Mouse (Mus musculus): Measurements from ENCODE around the gene Ehmt1.

Ehmt1 gene

DNA sequence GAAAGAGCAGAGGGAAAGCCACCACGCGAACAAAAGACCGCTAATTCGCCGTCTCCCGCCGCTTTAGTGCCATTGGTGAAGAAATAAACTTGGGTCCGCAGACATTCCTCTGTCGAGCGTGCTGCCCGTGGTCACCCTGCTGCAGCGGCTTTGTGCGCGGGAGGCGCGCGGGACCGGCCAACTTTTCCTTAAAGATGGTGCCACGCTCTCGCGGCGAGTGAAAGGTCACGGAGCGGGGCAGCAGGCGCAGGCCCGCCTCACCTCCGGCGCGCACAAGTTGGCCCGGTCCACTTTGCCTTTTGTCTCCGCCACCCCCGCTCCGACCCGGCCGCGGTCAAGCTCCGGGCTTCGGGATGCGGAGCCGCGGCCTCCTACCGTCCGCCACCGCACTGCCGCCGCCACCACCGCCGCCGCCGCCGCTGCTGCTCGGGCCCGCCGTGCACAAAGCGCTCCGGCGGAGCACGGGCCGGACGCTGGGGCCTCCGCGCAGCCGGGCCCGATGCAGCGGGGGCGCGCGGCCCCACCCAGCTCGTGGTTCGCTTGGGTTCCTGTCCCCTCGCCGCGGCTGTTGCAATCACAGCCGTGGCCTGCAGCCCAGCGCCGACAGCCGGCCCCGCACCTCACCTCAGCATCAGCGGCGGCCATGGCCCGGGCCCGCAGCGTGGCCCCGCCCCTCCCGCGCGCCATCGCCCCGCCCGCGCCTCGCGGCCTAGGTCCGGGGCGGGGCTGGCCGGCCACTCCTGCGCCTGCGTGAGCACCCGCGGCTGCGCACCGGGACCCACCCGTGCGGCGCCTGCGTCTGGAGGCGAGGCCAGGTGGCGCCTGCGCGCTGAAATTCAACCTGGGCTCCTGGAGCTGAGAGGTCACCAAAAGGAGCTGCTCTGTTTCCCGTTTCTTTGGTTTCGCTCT is at the start of gene Ehmt1:
Ehmt1 (minus strand) TSS at position 685 of the 909 bp plus-strand sequence.
- peak; percentile 94 to 97 for DNase-seq

- peak; percentile 90 for DNase-seq
Observed at GRCm38 (mm10) chr2:24962304-24963000, 43.0 kb upstream of the Ehmt1 start, which contains the start of gene Dph7. Dph7 (plus strand) TSS chr2:24962400.

DNA sequence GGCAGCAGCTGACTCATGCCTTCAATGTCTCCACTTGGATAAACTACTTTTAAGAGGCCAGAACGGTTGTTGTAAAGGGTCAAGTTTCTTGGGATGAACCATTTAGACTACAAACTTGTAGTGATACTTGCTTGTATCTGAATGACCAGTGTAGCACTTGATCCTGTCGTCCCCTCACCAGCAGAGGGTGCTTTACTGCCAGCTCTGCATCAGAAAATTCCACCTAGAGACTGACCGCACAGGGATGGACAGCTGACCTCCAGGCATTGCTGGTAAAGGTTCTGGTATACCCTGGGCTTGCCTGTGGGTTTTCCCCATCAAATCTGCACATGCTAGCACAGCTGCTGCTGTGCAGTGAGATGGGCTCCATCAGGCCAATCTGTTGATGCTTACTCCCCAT is 41.5 kb upstream of the Ehmt1 start:
- DNase-seq = peak; percentile 62 to 63

- DNase-seq = no peak
Observed at GRCm38 (mm10) chr2:24952537-24953055, 33.2 kb upstream of the Ehmt1 start.

DNA sequence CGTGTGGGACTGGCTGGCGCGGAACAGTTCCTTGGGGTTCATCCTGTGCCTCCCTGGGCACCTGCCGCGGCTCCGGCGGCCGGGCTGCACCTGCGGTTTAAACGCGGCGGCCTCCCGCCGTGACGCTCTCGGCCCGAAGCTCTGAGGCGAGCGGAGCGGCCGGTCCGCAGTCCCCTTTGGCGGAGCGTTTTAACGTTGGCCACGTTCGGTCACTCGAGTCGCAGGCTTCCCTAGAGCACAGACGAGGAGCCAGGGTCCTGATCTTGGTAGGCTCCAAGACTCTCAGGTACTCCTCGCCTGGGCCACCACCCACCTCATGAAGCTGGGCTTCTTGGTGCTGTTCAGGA is 30.7 kb upstream of the Ehmt1 start:
- DNase-seq = peak in 1 of 2 experiments; percentile 16

GRCm38 (mm10) chr2:24949421-24950188 is 30.2 kb upstream of the Ehmt1 start, which contains the start of gene Zmynd19:
Zmynd19 (plus strand) TSS chr2:24949792.
- DNase-seq = peak; percentile 98 to 99

GRCm38 (mm10) chr2:24944304-24944703 is 24.9 kb upstream of the Ehmt1 start:
- peak; percentile 70 to 72 for DNase-seq

DNA sequence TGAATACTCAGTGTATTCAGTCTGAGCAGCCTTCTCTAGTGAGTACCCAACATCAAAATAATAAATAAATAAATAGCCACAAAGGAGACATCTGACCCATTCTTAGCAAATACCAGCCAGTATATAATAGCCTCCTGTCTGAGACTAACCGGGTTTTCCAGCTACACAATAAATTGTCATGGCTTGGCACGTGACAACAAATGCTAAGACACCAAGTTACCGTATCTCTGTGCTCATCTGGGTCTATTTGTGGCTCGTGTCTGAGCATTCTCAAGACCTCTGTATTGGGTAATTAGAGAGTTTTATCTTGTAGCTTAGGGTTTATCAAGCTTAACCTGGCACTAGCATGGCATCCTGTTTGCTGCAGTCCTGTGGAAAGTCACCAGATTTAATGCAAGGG is 22.7 kb upstream of the Ehmt1 start:
- no peak for DNase-seq

DNA sequence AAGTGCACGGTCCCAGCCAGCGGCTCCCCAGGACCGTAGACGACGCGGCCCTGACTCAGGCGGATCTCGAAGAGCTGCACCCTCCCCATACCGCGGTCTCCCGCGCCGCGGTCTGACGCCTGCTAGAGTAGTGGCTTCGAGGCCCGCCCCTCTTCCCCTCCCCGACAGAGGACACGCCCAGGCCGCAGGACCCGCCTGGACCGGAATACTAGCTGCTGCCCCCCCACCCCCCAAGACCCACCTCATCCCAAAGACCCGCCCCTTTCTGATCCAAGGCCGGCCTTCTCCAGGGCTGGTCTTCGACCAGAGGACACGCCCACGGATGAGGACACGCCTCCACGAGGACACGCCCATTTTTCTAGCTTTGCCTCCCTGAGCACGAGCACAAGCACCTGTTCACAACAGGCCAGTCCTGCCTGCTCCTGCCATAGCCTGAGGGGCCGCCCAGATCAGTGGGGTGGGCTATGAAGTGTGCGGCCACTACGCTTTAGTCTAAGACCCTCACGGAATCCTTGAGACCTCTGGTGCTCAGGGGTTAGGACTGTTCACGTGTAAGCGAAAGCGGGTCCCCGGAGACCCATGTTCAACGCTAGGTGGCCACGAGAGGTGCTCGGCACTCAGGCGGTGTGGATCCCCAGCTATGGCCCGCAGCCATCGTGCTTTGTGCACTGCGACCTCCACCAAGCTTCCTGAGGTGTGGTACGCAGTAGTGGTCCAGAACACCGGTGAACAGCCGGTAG is 15.8 kb upstream of the Ehmt1 start, which contains the start of gene Arrdc1:
Arrdc1 (minus strand) TSS at position 196 of the 740 bp plus-strand sequence.
- DNase-seq = peak; percentile 98

DNA sequence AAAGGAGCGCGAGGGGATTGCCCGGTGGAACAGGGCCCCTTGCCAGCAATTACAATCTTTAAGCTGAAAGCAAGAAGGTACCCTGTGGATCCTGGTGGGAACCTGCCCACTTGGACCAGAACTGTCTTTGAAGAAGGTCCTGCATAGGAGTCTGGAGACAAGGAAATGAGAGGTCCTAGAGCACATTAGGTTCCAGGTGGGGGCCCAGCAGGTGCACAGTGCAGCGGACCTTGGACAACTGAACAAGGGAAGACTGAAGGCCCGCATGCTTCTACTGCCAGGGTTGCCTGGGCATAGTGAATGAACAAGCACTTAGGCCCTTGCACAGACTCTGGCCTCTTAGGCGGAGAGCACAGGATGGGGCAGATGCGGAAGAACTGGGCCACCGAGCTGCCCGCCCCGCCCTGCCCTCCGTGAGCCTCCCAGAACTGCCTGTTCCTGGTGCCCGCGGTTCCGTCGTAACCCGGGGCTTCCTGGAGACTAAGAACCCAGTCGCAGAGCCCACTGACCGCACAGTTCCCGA is 15.1 kb upstream of the Ehmt1 start:
- DNase-seq = peak; percentile 56 to 84

DNA sequence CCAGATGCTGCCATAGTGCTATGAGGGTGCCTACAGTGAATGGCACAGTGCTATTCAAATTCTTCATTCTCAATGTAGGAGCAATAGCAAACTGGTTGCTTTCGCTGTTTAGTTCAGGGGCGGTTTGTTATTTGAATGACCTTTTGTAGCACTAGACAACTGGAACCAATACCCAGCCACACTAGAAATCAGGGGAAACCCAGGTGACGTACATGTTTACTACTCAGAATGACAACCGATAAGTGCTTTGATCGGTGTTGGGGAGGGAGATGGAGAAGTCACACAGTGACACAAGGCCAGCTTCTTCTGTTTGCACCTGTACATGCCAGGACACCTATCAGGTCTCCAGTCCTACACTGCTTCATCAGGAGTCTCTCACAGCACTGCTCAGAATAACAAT is 10.2 kb upstream of the Ehmt1 start:
- DNase-seq = no peak

GRCm38 (mm10) chr2:24929119-24929518 is 9.7 kb upstream of the Ehmt1 start:
- DNase-seq = peak; percentile 55 to 78

- DNase-seq = peak; percentile 65 to 83
Observed at GRCm38 (mm10) chr2:24927810-24928479, 8.5 kb upstream of the Ehmt1 start.

DNA sequence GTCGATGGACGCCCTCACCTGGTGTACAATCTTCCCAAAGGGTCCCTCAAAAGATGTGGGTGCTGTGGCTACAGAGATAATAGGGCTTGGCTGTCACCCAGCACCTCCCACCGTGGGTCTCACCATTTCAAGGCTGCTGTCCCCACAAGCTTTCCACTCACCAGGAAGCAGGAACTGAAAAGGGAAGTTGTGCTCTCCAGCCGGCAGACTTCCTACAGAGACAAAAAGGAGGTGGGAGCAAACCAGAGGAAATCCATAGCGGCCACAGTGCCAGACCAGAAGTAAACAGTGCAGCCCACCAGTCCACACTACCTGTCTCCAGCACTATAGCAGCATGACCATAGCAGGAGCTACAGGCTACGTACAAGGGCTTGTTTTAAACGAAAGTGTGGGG is 7.5 kb upstream of the Ehmt1 start:
- DNase-seq = peak in 1 of 2 experiments; percentile 38

- DNase-seq = peak in 1 of 2 experiments; percentile 55
Observed at GRCm38 (mm10) chr2:24926345-24926964, 7.0 kb upstream of the Ehmt1 start.

DNA sequence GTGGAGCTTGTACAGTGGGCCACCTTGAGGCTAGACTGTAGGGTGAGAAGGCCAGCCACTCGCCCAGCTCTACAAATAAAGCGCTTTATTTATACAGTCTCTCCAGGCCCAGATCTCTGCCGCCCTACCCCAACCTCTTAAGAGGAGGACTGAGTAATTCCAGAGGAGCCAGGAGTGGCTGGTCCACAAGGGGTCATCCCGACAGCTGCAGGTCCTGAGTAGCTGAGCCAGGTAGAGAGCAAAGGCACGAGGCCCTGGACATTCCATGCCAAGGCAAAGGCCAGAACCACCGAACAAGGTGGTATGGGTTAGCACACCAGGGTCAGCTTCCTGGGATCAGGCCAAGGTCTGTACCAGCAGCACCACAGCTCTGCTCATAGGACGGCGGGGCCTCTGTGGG is 5.9 kb upstream of the Ehmt1 start:
- DNase-seq = no peak

GRCm38 (mm10) chr2:24923561-24923960 is 4.1 kb upstream of the Ehmt1 start:
- DNase-seq = peak in 1 of 2 experiments; percentile 53

DNA sequence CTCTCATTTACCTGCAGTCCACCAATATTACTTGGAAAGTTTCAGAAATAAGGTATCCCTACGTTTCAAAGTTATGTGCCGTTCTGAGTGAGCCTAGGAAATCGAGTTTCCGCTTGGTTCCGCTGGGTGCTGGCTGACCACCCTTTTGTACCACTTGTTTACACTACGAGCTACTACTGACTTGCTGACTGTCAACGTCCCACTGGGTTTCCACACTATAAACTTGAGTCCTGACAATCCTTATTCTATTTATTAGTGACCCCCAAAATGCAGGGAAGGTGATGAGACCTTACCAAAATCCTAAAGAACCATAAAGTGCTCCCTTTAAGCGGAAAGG is 393 bp upstream of the Ehmt1 start:
- no peak for DNase-seq

DNA sequence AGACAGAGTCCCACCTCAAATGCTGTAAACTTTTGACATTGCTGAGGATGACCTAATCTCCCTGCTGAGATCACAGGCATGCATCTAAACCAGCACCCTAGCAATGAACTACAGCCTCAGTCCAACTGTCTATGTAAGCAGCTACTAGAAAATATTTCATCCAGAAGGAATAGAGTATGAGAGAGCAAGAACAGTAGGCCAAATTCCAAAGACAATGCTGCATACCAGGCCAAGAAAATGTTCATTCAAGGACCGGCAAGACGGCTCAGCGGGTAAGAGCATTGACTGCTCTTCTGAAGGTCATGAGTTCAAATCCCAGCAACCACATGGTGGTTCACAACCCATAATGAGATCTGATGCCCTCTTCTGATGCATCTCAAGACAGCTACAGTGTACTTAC is 4.7 kb downstream of the Ehmt1 start:
- DNase-seq = no peak

DNA sequence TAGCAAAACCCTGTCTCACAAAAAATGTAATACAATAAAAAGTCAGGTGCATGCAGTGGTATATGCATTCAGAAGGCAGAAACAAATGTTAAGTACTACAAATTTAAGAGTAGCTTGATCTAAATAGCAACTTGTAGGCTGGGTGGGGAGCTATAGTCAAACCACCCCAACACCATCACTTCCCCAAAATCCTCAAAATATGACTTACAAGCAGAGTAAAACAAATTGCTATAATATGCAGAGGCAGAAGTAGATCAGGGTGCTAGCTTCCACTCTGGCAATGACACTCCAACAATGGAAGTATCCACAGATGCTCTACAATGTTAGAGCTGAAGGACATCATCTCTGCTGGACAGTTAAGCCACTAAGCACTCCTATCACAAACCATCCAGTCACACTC is 6.8 kb downstream of the Ehmt1 start:
- no peak for DNase-seq

GRCm38 (mm10) chr2:24912189-24912588 is 7.2 kb downstream of the Ehmt1 start:
- DNase-seq = no peak
